Mouse (Mus musculus): ENCODE data around the gene RPS10-NUDT3. TPM values are rescaled to one million over a fixed set of nuclear protein-coding genes. Genes with fewer than 3 reads are reported as not detected.

RPS10-NUDT3 gene
- not detected in 2 replicates for polyA plus RNA-seq (2015; fragmentation: Nextera tagmentation; extraction: Ambion mirVana)

DNA sequence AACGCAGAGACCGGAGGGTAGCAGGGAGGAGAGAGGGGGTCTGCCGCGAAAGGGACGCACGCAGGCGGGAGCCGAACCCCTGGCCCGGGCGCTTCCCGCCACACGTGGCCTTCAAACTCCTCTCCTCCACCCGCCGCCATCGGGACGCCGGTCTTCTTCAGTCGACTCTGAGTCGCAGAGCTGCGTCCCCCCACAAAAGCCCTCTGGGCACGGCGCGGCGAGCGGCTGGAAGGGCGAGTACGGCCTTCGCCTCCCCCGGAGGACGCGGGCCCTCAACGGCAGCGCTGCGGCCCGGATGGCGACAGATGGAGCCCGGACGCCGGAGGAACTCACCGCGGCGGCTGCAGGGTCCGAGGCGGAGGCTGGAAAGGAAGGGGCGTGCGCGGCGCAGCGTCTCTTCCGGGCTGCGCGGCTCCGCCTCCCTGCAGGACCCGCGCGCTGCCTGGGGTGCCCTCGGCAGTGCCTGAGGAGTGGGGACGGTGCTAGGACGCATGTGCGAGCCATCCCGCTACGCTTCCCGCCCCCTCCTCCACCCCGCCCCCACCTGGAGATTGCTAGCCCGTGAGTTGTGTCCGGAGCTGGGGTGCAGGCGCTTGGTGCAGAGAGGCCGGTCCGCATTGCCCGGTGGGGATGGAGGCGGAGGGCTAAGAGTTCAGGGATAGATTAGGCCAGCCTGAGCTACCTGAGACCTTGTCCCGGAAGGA lies at the start of gene RPS10-NUDT3:
TSS of gene RPS10-NUDT3 (minus strand) at position 352 of the 704 bp plus-strand sequence.
- H3K4me3 ChIP-seq = peak within 1 kb of the TSS; percentile 96
- peak within 1 kb of the TSS; percentile 97 for H3K4me2 ChIP-seq
- ATAC-seq = peak; percentile 98
- H3K27me3 ChIP-seq = no peaks in the 10 kb centered on the region
- under 1% methylated on average over 52 of the region's 72 CpGs for WGBS
- H3K9ac ChIP-seq = peak within 1 kb of the TSS; percentile 98
- peaks cover 41% of the 10 kb centered on the region for H3K36me3 ChIP-seq (ENCODE audit: poor library complexity, severe bottlenecking)
- no peaks in the 10 kb centered on the region for H3K9me3 ChIP-seq (replicated peaks)
- peaks cover 43% of the 10 kb centered on the region for H3K4me1 ChIP-seq
- peak within 1 kb of the TSS; percentile 91 for H3K27ac ChIP-seq

DNA sequence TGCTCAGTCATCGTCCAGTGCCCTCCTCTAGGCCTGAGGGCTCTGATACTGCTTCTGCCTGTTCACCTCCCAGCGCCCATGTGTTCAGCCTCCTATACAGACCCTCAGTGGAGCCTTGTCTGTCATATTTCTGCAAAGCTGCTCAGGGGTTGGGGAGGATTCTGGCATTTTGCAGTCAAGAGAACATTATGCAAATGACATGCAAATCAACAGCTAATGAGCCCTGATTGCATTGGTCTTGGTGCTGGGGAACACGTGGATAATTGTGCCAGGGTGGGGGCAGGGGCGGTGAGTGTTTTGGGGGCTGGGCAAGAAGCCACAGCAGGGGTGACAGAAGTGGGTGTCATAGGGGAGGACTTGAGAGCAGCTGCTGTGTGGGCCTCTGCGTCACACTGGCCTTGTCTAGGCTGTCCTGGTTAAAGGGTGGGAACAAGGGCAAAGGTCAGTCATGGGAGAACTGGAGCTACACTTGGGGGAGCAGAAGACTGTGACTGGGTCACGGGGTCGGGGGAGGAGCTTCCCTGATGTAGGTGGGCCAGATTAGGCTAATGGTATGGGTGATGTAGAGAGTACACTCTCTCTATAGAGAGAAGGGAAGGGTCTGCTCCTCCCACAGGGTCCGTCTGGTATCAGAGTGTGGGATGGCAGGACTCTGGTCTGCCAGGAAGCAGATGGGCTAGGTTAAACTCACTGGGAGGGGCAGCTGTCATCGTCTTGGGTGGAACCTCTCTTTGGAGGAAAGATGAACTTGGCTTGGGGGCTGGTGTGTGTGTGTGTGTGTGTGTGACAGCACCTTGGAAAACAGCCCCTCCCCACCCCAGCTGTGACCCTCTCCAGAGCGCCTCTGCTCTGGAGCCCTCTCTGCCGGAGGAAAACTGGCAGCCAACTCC lies 44.1 kb upstream of the RPS10-NUDT3 start:
- H3K27ac ChIP-seq = peak overlapping the region; percentile 94
- no peaks in the 10 kb centered on the region for H3K9me3 ChIP-seq (replicated peaks)
- peaks cover 47% of the 10 kb centered on the region for H3K4me1 ChIP-seq
- H3K9ac ChIP-seq = no peak overlapping the region
- H3K4me3 ChIP-seq = no peak overlapping the region
- no peaks in the 10 kb centered on the region for H3K36me3 ChIP-seq (ENCODE audit: poor library complexity, severe bottlenecking)
- ATAC-seq = peak; percentile 87
- H3K27me3 ChIP-seq = 0 out of 2 replicates have a peak, but pooled peaks cover 7% of the 10 kb centered on the region
- 29% methylated on average over 11 of the region's 11 CpGs for WGBS
- peak overlapping the region; percentile 8 for H3K4me2 ChIP-seq

DNA sequence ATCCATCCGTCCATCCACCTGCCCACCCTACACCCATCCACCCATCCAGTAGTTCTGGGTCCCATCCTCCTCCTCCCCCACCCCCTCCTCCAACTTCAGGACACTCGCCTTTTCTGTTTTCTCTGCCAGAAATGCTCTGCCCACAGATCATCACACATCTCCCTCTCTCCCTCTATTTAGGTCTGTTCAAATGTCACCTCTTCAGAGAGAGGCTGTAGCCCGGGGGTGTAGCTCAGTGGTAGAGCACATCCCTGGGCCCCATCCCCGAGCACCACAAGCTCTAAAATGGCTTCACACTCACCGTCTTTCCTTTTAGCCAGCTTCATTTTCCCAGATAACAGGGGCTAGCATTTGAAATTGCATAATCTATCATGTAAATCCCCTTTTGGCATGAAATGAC lies 42.7 kb upstream of the RPS10-NUDT3 start:
- no peaks in the 10 kb centered on the region for H3K9me3 ChIP-seq (replicated peaks)
- no peak overlapping the region for H3K4me2 ChIP-seq
- no peaks in the 10 kb centered on the region for H3K36me3 ChIP-seq (ENCODE audit: poor library complexity, severe bottlenecking)
- H3K4me3 ChIP-seq = no peak overlapping the region
- WGBS = 89% methylated on average over 5 of the region's 5 CpGs
- no peaks in the 10 kb centered on the region for H3K27me3 ChIP-seq
- no peak overlapping the region for H3K9ac ChIP-seq
- ATAC-seq = no peak
- peak overlapping the region; percentile 94 for H3K27ac ChIP-seq
- peaks cover 52% of the 10 kb centered on the region for H3K4me1 ChIP-seq

DNA sequence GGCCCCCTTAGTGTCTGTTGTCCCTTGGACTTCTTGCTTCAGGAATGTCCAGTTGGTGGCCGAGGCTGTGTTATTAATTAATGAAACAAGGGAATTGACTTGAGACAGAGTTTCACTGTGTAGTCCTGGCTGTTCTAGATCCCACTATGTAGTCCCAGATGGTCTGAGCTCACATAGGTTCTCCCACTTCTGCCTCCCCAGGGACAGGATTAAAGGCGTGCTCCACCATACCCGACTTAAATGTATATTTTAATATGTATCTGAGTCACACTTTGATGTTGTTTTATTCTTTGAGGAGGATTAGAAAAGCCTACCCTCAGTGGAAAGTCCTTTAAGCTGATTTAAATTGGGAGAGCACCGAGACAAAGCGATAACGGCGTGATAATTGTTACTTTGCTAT lies 41.2 kb upstream of the RPS10-NUDT3 start:
- H3K4me2 ChIP-seq = no peak overlapping the region
- ATAC-seq = no peak
- H3K27me3 ChIP-seq = no peaks in the 10 kb centered on the region
- H3K9ac ChIP-seq = no peak overlapping the region
- peaks cover 52% of the 10 kb centered on the region for H3K4me1 ChIP-seq
- H3K36me3 ChIP-seq (ENCODE audit: poor library complexity, severe bottlenecking) = no peaks in the 10 kb centered on the region
- H3K4me3 ChIP-seq = no peak overlapping the region
- peak overlapping the region; percentile 25; the same call in 1 of the 2 replicates for H3K27ac ChIP-seq
- WGBS = 43% methylated on average over 7 of the region's 7 CpGs
- no peaks in the 10 kb centered on the region for H3K9me3 ChIP-seq (replicated peaks)

DNA sequence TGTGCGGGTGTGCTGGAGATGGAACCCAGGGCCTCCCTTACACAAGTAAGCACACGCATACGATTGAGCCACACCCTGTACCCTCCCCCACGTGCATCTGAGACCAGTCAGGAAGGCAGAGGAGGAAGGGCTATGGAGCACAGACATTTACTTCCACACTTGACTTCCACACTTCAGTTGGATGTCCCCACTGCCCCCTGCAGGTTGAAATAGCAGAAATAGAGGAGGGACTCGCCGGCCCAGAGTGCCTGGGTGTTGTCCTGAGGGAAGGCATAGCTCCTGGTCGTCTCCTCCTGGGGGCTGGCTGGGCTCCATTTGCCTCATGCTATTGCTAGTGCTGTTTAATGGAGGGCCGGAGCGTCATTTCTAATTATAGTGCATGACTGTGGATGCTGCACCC lies 40.4 kb upstream of the RPS10-NUDT3 start:
- ATAC-seq = no peak
- Histone ChIP-seq H3K4me3 (no peak overlapping the region), H3K4me1 (peaks cover 52% of the 10 kb centered on the region), H3K9me3 (replicated peaks) (no peaks in the 10 kb centered on the region), H3K36me3 (ENCODE audit: poor library complexity, severe bottlenecking) (no peaks in the 10 kb centered on the region), H3K27me3 (no peaks in the 10 kb centered on the region), H3K27ac (no peak overlapping the region), H3K4me2 (no peak overlapping the region), H3K9ac (no peak overlapping the region)
- WGBS = 73% methylated on average over 9 of the region's 9 CpGs

DNA sequence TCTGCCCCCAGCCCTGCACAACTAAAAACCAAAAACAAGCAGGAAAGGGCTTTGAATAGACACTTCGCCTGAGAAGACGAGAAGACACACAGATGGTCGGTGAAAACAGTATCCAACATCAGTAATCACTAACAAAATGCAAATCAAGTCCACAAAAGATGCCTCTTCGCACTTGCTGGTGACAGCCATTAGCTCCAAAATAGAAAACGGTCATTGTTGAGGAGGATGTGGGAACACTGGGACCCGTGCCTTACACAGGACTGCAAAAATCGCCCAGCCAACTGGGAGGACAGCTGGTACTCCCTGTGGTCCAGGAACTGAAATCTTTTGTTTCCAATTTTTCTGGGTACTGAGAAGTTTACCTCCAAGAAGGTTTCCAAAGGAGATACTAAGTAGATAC lies 38.9 kb upstream of the RPS10-NUDT3 start:
- Histone ChIP-seq H3K4me3 (no peak overlapping the region), H3K27me3 (no peaks in the 10 kb centered on the region), H3K36me3 (ENCODE audit: poor library complexity, severe bottlenecking) (no peaks in the 10 kb centered on the region), H3K4me2 (no peak overlapping the region), H3K27ac (peak overlapping the region; percentile 68), H3K4me1 (peaks cover 37% of the 10 kb centered on the region), H3K9me3 (replicated peaks) (no peaks in the 10 kb centered on the region), H3K9ac (no peak overlapping the region)
- WGBS = 52% methylated on average over 7 of the region's 7 CpGs
- no peak for ATAC-seq

DNA sequence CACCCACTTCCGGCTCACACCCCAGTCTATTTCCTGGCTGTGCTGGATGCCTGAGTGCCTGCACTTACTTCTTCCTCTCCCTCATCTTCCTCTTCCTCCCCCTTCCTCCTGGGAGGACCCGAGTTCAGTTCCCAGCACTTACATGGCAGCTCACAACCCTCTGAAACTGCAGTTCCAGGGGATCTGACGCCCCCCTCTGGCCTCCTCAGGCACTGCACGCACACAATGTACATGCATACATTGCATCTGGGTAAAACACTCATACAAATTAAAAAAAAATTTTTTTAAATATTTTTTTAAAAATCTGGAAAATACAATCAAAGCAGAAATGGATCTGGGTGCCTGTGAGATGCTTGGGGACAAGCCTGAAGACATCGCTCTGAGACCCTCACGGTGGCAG lies 36.7 kb upstream of the RPS10-NUDT3 start:
- Histone ChIP-seq H3K9me3 (replicated peaks) (no peaks in the 10 kb centered on the region), H3K4me3 (no peak overlapping the region), H3K36me3 (ENCODE audit: poor library complexity, severe bottlenecking) (no peaks in the 10 kb centered on the region), H3K9ac (no peak overlapping the region), H3K4me1 (peaks cover 20% of the 10 kb centered on the region), H3K27me3 (no peaks in the 10 kb centered on the region), H3K4me2 (no peak overlapping the region), H3K27ac (no peak overlapping the region)
- no peak for ATAC-seq
- WGBS = 79% methylated on average over 6 of the region's 6 CpGs

DNA sequence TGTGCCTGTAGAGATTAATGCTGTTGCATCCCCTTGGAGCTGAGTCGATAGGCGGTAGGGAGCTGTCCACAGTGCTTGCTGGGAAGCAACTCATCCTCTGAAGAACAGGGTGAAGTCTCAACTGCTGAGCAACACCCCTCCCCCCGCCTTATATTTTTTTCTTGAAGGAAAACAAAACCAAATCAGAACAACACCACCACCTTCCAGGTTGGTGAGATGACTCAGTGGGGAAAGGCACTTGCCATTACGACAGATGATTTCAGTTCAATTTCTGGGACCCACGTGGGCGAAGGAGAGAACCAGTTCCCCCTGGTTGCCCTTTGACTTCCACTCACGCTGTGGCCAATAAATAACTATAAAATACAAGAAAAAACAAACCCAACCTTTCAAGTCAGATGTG lies 23.7 kb upstream of the RPS10-NUDT3 start:
- H3K9me3 ChIP-seq (replicated peaks) = no peaks in the 10 kb centered on the region

DNA sequence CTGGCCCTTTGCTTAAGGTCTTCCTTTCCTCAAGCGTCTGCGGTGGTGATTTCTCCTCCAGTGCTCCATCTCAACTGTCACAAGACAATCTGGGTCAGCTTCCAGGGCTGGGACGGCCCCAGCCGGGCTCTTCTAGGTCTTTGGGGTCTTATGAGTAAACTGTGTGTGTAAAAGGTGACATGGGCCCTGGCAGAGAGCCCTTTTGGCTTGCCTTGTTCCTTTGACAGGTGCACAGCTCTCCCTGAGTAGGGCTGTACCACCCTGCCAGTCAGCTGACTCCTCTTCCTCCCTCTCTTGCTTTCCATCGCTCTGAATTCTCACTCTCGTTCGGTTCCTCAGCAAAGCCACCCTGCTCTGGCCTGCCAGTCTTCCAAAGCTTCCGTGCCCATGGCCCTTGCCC lies 22.1 kb upstream of the RPS10-NUDT3 start:
- Histone ChIP-seq H3K27ac (no peak overlapping the region), H3K4me1 (peaks cover 24% of the 10 kb centered on the region), H3K36me3 (ENCODE audit: poor library complexity, severe bottlenecking) (no peaks in the 10 kb centered on the region), H3K9ac (no peak overlapping the region), H3K4me3 (no peak overlapping the region), H3K27me3 (peaks cover 33% of the 10 kb centered on the region), H3K4me2 (no peak overlapping the region), H3K9me3 (replicated peaks) (no peaks in the 10 kb centered on the region)
- ATAC-seq = no peak
- 73% methylated on average over 8 of the region's 8 CpGs for WGBS

More for the DNA sequence above, 23.7 kb upstream of the RPS10-NUDT3 start:
- WGBS = 77% methylated on average over 7 of the region's 7 CpGs
- Histone ChIP-seq H3K9ac (no peak overlapping the region), H3K4me3 (no peak overlapping the region), H3K4me1 (peaks cover 24% of the 10 kb centered on the region), H3K4me2 (no peak overlapping the region), H3K27me3 (peaks cover 33% of the 10 kb centered on the region), H3K27ac (no peak overlapping the region), H3K36me3 (ENCODE audit: poor library complexity, severe bottlenecking) (no peaks in the 10 kb centered on the region)
- ATAC-seq = no peak

DNA sequence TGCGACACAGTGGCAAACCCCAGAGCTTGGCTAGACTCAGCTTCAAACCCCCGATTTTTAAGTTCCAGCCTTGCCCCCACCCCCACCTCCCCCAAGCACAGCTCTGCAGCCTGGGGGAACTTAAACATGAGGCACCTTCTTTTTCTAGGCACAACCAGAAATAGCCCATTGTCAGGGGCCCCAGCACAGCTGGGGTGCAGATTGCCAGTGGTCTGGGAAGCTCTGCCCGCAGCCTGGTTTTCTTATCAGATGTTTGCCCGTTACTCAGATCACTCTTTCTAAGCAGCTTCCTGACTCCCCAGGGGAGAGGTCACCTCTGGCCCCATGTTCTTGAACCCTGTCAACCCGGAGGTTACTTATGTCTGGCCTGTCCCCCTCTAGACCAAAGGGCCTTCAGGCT lies 21.4 kb upstream of the RPS10-NUDT3 start:
- whole genome bisulfite sequencing = 39% methylated on average over 5 of the region's 5 CpGs

DNA sequence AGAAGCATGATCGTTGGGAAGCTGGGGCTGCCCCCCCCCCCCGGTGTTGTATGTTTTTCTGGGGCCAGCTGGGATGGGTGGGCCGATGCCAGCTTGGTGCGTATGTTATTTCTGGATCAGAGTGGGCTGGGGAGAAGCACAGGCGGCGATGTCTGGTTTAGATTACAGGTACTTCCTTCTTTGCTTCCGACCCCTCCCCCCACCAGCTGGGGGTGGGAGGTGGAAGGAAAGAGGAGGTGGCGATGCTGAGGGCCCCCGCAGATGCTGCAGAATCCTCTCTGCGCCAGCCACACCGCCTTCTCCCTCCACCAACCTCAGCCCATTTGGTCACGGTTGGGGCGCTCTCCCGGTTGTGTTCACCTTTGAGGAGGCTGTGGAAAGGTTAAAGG lies 21.0 kb upstream of the RPS10-NUDT3 start:
- Histone ChIP-seq H3K4me2 (peak overlapping the region; percentile 84), H3K36me3 (ENCODE audit: poor library complexity, severe bottlenecking) (no peaks in the 10 kb centered on the region), H3K4me3 (peak overlapping the region; percentile 56), H3K4me1 (peaks cover 24% of the 10 kb centered on the region), H3K9ac (peak overlapping the region; percentile 69), H3K27ac (no peak overlapping the region; the same call in 1 of the 2 replicates), H3K9me3 (replicated peaks) (no peaks in the 10 kb centered on the region), H3K27me3 (peaks cover 34% of the 10 kb centered on the region)
- 3% methylated on average over 13 of the region's 14 CpGs for WGBS
- peak; percentile 41; the same call in 1 of the 2 replicates for ATAC-seq

More for the DNA sequence above, 21.4 kb upstream of the RPS10-NUDT3 start:
- Histone ChIP-seq H3K9me3 (replicated peaks) (no peaks in the 10 kb centered on the region), H3K27me3 (peaks cover 33% of the 10 kb centered on the region), H3K9ac (peak overlapping the region; percentile 69; the same call in 1 of the 2 replicates), H3K4me1 (peaks cover 24% of the 10 kb centered on the region), H3K4me2 (peak overlapping the region; percentile 84), H3K27ac (no peak overlapping the region), H3K36me3 (ENCODE audit: poor library complexity, severe bottlenecking) (no peaks in the 10 kb centered on the region), H3K4me3 (peak overlapping the region; percentile 56)
- no peak for ATAC-seq

All from forebrain, embryonic 13.5 days (tissue).